Mouse (Mus musculus): ENCODE data around the gene Slc29a2. TPM values are rescaled to one million over a fixed set of nuclear protein-coding genes. Genes with fewer than 3 reads are reported as not detected.
"Not testable (repeated sequence)": the region's sequence is repeated elsewhere in the genome, so short reads cannot be mapped to it uniquely, and the experiment has no call there.

Gene Slc29a2
- polyA plus RNA-seq, 1 experiment from 2014 or later: 6.9 TPM

DNA sequence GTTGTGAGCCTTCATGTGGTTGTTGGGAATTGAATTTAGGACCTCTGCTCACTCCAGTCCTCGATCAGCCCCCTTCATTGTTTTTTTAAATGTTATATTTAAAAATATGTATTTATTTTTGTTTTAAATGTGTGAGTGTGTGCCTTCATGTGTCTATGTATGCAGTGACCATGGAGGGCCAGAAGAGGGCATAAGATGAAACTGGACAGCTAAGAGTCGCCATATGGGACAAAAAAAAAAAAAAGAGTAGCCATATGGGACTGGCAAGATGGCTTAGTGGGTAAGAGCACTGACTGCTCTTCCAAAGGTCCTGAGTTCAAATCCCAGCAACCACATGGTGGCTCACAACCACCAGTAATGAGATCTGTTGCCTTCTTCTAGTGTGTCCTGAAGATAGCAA lies 20.0 kb upstream of the Slc29a2 start:
- not testable (repeated sequence) for H3K9ac ChIP-seq; H3K9me3 ChIP-seq (replicated peaks); H3K4me3 ChIP-seq; H3K27ac ChIP-seq; ATAC-seq; H3K4me2 ChIP-seq; H3K36me3 ChIP-seq (ENCODE audit: poor library complexity, severe bottlenecking)
- 54% methylated on average over 2 of the region's 2 CpGs for WGBS
- Histone ChIP-seq H3K4me1 (peaks cover 12% of the 10 kb centered on the region), H3K27me3 (peaks cover 15% of the 10 kb centered on the region)

DNA sequence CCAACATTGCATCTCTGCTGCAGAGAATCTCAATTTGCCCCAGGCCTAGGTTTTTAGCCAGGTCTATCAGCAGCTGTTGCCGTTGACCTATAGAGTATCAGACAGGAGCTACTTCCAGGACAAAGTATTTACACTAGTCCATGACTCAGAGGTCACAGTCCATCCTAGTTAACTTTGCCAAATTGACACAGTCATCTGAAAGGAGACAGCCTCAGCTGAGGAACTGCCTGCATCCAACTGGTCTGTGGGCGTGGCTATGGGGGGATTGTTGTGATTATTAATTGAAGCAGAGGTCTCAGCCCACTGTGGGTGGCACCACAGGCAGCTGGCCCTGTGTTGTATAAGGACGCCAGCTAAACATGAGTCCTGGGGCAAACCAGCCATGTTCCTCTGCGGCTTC lies 18.7 kb upstream of the Slc29a2 start:
- 57% methylated on average over 4 of the region's 4 CpGs for WGBS
- Histone ChIP-seq H3K9ac (no peak overlapping the region), H3K27ac (no peak overlapping the region), H3K36me3 (ENCODE audit: poor library complexity, severe bottlenecking) (no peaks in the 10 kb centered on the region), H3K4me2 (no peak overlapping the region), H3K27me3 (peaks cover 11% of the 10 kb centered on the region; the same call in 1 of the 2 replicates), H3K4me3 (no peak overlapping the region), H3K4me1 (peaks cover 12% of the 10 kb centered on the region), H3K9me3 (replicated peaks) (peaks cover 8% of the 10 kb centered on the region; the same call in 1 of the 2 replicates)
- no peak for ATAC-seq

DNA sequence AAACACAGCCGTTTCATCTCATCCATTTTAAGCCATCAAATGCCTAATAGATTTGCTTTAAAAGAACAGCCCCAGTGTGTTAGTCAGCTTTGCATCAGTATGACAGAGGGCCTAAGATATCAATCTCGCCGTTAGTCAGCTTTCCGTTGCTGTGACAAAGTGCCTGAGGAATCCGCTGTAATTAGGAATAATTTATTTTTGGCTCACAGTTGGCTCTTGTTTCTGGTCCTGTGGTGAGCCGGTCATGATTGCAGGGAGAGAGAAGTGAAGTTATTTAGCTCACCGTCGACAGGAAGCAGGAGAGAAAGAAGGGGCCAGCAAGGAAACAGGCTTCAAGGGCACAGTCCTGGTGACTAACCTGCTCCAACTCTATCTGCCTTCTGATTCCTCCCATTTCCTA lies 10.5 kb upstream of the Slc29a2 start:
- 64% methylated on average over 8 of the region's 8 CpGs for WGBS
- ATAC-seq: no peak
- Histone ChIP-seq H3K4me1 (0 out of 2 replicates have a peak, but pooled peaks cover 8% of the 10 kb centered on the region), H3K4me3 (no peak overlapping the region), H3K9ac (no peak overlapping the region), H3K27me3 (peaks cover 6% of the 10 kb centered on the region; the same call in 1 of the 2 replicates), H3K36me3 (ENCODE audit: poor library complexity, severe bottlenecking) (no peaks in the 10 kb centered on the region), H3K9me3 (replicated peaks) (no peaks in the 10 kb centered on the region), H3K4me2 (no peak overlapping the region), H3K27ac (no peak overlapping the region)

DNA sequence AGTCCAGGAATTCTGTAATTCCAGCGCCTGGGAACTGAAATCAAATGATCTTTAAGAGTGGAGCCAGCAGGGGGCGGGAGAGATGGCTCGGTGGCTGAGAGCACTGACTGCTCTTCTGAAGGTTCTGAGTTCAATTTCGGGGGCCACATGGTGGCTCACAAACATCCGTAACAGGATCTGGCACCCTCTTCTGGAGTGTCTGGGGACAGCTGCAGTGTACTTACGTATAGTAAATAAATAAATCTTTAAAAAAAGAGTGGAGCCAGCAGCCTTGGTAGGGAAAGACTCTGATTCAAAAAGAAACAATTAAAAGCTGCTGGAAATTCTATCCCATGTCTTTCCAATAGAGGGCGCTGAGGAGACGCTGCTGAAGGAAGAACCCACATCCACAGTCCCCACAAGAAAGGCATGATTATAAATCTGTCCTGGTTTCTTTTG lies 8.7 kb upstream of the Slc29a2 start:
- Histone ChIP-seq H3K4me2 (no peak overlapping the region), H3K4me3 (no peak overlapping the region), H3K27ac (no peak overlapping the region), H3K36me3 (ENCODE audit: poor library complexity, severe bottlenecking) (no peaks in the 10 kb centered on the region), H3K9ac (no peak overlapping the region), H3K27me3 (peaks cover 6% of the 10 kb centered on the region; the same call in 1 of the 2 replicates), H3K4me1 (0 out of 2 replicates have a peak, but pooled peaks cover 8% of the 10 kb centered on the region), H3K9me3 (replicated peaks) (no peaks in the 10 kb centered on the region)
- WGBS: 16% methylated on average over 8 of the region's 8 CpGs
- ATAC-seq: no peak

DNA sequence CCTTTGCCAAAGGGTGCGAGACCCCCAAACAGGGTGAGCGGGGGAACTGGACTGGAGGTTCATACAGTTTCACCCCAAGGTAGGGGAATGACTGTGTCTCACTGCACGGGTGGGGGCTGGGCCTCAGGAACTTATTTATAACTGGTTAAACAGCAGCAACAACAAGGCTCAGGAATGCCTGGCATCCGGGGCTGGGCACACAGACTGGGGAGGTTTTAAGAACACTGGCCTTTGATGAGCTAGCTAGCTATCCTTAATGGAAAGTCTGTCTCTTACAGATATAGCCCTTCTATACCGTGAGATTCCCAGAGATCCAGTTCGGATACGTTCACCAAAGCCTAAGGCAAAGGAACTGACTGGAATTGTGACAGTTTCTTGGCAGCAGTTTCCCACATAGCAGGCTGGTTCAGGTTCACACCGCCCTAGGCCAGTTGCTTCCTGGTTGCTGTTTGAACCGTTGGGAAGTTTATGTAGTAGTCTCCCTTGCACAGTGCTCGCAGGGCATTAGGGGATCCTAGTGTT lies 7.4 kb upstream of the Slc29a2 start:
- WGBS: 44% methylated on average over 10 of the region's 10 CpGs
- Histone ChIP-seq H3K9me3 (replicated peaks) (no peaks in the 10 kb centered on the region), H3K36me3 (ENCODE audit: poor library complexity, severe bottlenecking) (no peaks in the 10 kb centered on the region), H3K27ac (no peak overlapping the region), H3K9ac (0 out of 2 replicates have a peak overlapping the region, but pooled peaks have one; percentile 14), H3K4me3 (no peak overlapping the region), H3K4me2 (0 out of 2 replicates have a peak overlapping the region, but pooled peaks have one; percentile 0), H3K27me3 (peaks cover 6% of the 10 kb centered on the region; the same call in 1 of the 2 replicates), H3K4me1 (0 out of 2 replicates have a peak, but pooled peaks cover 8% of the 10 kb centered on the region)
- 0 out of 2 replicates have a peak, but pooled peaks have one; percentile 10 for ATAC-seq

DNA sequence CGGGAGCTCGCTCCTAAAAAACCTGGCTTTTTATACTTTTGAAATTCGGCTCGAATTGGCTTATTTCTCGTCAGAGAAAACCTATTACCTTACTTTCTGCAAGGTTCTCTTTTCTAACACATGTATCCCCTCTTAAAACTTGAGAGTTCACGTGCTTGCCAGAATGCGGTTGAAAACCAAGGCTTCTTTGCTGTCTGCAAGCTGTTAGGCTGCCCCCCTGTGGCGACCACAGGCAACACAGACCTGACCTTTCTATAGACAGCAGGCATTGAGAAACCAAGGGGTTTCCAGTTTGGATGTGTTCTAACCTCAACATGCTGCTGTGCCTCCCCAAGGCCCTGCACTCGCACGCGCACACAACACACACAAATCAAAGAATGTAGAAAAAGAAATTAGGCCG lies 6.9 kb upstream of the Slc29a2 start:
- no peak overlapping the region for H3K9ac ChIP-seq
- peaks cover 6% of the 10 kb centered on the region; the same call in 1 of the 2 replicates for H3K27me3 ChIP-seq
- no peak overlapping the region for H3K27ac ChIP-seq
- WGBS: 22% methylated on average over 12 of the region's 12 CpGs
- H3K4me1 ChIP-seq: 0 out of 2 replicates have a peak, but pooled peaks cover 8% of the 10 kb centered on the region
- no peak overlapping the region for H3K4me3 ChIP-seq
- no peaks in the 10 kb centered on the region for H3K9me3 ChIP-seq (replicated peaks)
- ATAC-seq: no peak
- no peaks in the 10 kb centered on the region for H3K36me3 ChIP-seq (ENCODE audit: poor library complexity, severe bottlenecking)
- H3K4me2 ChIP-seq: 0 out of 2 replicates have a peak overlapping the region, but pooled peaks have one; percentile 0

DNA sequence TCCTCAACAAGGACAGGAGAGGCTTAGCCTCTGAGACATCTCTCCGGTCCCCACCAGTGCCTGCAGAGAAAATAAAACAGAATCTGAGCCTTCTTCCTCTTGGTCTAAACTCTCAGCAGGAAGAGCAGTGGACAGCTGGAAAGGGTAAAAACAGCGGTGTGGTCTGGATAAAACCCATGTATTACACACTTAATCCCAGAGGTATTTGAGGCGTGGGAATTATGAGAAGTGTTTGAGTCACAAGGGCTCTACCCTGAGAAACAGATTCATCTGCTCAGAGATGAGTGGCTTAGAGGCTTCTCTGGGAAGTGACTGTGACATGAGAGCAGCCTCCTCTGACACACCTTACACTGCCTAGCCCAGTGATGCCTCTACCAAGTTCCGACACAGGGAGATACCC lies 6.0 kb upstream of the Slc29a2 start:
- ATAC-seq: no peak

DNA sequence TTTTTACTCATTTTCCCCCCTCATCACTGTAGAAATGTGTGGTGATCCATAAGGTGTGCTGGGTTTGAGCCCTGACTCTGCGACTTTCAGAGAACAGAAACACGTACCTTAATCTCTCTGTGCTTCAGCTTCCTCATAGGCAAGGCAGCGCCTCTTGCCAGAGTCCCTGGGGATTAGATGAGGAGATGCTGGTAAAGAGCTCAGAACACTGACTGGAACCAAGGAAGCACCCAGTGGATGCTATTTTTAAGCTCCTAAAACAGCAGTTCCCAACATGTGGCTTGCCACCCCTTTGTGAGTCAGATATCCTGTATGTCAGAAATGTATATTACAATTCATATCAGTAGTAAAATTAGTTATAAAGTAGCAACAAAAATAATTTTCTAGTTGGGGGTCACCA lies 5.5 kb upstream of the Slc29a2 start:
- no peaks in the 10 kb centered on the region for H3K9me3 ChIP-seq (replicated peaks)
- H3K9ac ChIP-seq: no peak overlapping the region
- no peak overlapping the region for H3K4me3 ChIP-seq
- ATAC-seq: no peak
- 0 out of 2 replicates have a peak, but pooled peaks cover 8% of the 10 kb centered on the region for H3K4me1 ChIP-seq
- no peak overlapping the region for H3K4me2 ChIP-seq
- 86% methylated on average over 3 of the region's 3 CpGs for WGBS
- no peaks in the 10 kb centered on the region for H3K36me3 ChIP-seq (ENCODE audit: poor library complexity, severe bottlenecking)
- H3K27ac ChIP-seq: no peak overlapping the region
- H3K27me3 ChIP-seq: no peaks in the 10 kb centered on the region

More for the DNA sequence above, 6.0 kb upstream of the Slc29a2 start:
- 87% methylated on average over 4 of the region's 4 CpGs for WGBS
- H3K36me3 ChIP-seq (ENCODE audit: poor library complexity, severe bottlenecking): no peaks in the 10 kb centered on the region
- 0 out of 2 replicates have a peak, but pooled peaks cover 8% of the 10 kb centered on the region for H3K4me1 ChIP-seq
- H3K9ac ChIP-seq: no peak overlapping the region
- no peaks in the 10 kb centered on the region for H3K9me3 ChIP-seq (replicated peaks)
- H3K4me2 ChIP-seq: no peak overlapping the region
- H3K4me3 ChIP-seq: no peak overlapping the region
- H3K27ac ChIP-seq: no peak overlapping the region
- H3K27me3 ChIP-seq: no peaks in the 10 kb centered on the region

DNA sequence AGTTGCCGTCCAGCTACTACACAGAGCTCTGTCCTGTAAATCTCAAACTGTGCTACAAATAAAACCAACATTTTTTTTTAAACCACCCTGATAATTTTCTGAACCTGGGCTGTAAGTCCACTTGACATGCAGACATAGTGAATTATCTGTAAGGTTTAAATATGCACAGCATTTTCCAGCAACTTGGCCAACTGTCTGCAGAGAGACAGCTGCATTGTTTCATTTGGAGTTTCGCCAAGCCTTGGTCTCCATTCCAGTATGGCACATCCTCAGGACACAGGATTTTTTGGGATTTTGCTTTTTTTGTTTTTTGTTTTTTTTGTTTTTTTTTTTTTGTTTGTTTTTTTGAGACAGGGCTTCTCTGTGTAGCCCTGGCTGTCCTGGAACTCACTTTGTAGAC lies 2.2 kb upstream of the Slc29a2 start:
- no peak overlapping the region for H3K4me3 ChIP-seq
- ATAC-seq: no peak
- 81% methylated on average over 2 of the region's 2 CpGs for WGBS
- no peaks in the 10 kb centered on the region for H3K9me3 ChIP-seq (replicated peaks)
- H3K9ac ChIP-seq: no peak overlapping the region
- no peak overlapping the region for H3K27ac ChIP-seq
- H3K36me3 ChIP-seq (ENCODE audit: poor library complexity, severe bottlenecking): no peaks in the 10 kb centered on the region; the same call in 1 of the 2 replicates
- peaks cover 12% of the 10 kb centered on the region; the same call in 1 of the 2 replicates for H3K4me1 ChIP-seq
- no peak overlapping the region for H3K4me2 ChIP-seq
- H3K27me3 ChIP-seq: no peaks in the 10 kb centered on the region

DNA sequence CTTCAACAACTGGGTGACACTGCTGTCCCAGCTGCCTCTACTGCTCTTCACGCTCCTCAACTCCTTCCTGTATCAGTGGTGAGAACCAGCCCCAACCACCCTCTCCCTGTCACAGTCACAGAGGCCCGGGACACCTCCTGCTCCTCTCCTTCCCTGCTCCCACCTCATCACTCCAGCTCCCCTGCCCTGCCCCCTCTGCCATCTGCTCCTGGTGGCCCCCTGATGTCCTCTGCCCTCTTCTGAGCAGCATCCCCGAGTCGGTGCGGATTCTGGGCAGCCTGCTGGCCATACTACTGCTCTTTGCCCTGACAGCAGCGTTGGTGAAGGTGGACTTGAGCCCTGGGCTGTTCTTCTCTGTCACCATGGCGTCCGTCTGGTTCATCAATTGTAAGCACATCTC lies 2.5 kb downstream of the Slc29a2 start:
- Histone ChIP-seq H3K36me3 (ENCODE audit: poor library complexity, severe bottlenecking) (peaks cover 44% of the 10 kb centered on the region), H3K9ac (no peak overlapping the region), H3K27me3 (no peaks in the 10 kb centered on the region), H3K4me3 (no peak overlapping the region), H3K4me1 (peaks cover 8% of the 10 kb centered on the region; the same call in 1 of the 2 replicates), H3K4me2 (no peak overlapping the region), H3K9me3 (replicated peaks) (no peaks in the 10 kb centered on the region), H3K27ac (no peak overlapping the region)
- no peak for ATAC-seq
- 95% methylated on average over 8 of the region's 8 CpGs for WGBS

DNA sequence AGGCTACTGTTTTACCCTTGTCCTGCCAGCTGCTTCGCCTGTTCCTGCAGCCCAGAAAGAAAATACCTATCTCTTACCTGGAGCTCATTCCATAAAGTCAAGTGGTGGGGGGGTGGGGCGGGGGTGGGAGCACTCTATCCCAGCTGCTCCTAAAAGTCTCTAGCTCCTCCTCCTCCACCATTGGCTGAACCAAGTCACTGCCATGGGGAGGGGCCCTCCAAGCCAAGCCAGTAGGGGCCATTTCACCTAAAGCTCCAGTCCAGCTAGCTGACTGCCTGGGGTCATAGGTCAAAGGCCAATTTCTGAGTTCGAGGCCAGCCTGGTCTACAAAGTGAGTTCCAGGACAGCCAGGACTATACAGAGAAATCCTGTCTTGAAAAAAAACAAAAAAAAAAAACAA lies 9.0 kb downstream of the Slc29a2 start:
- 83% methylated on average over 3 of the region's 3 CpGs for WGBS
- no peak for ATAC-seq
- H3K36me3 ChIP-seq (ENCODE audit: poor library complexity, severe bottlenecking): peaks cover 45% of the 10 kb centered on the region
- no peak overlapping the region for H3K4me2 ChIP-seq
- H3K27me3 ChIP-seq: no peaks in the 10 kb centered on the region
- no peak overlapping the region for H3K4me3 ChIP-seq
- H3K27ac ChIP-seq: no peak overlapping the region
- no peaks in the 10 kb centered on the region for H3K9me3 ChIP-seq (replicated peaks)
- no peak overlapping the region for H3K9ac ChIP-seq
- H3K4me1 ChIP-seq: peaks cover 7% of the 10 kb centered on the region

DNA sequence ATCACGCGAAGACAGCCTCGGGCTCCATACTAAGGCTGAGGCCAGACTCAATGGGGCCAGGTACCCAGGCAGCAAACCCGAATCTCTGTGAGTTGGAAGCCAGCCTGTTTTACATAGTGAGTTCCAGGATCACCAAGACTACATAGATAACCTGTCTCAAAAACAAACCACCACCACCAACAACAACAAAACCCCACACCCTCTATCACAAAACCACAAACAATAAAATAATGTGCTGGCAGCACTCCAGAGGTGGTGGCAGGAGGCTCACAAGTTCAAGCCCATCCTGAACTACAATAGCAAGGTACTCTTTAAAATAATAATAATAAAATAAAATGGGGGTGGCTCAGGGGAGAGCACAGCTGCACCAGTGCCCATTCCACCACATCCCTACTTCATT lies 12.9 kb downstream of the Slc29a2 start:
- H3K9ac ChIP-seq: no peak overlapping the region; the same call in 1 of the 2 replicates
- H3K9me3 ChIP-seq (replicated peaks): no peaks in the 10 kb centered on the region
- peaks cover 6% of the 10 kb centered on the region; the same call in 1 of the 2 replicates for H3K36me3 ChIP-seq (ENCODE audit: poor library complexity, severe bottlenecking)
- WGBS: 81% methylated on average over 4 of the region's 4 CpGs
- no peak overlapping the region for H3K4me3 ChIP-seq
- ATAC-seq: no peak
- peaks cover 30% of the 10 kb centered on the region for H3K4me1 ChIP-seq
- H3K27me3 ChIP-seq: no peaks in the 10 kb centered on the region
- no peak overlapping the region for H3K27ac ChIP-seq
- no peak overlapping the region for H3K4me2 ChIP-seq
